Mouse (Mus musculus) heart, adult 2 months (tissue): ENCODE measurements around the gene Cpsf6. TPM values are rescaled to one million over a fixed set of nuclear protein-coding genes. Genes with fewer than 3 reads are reported as not detected.

Source experiments
- DNase-seq, 2 experiments: peaks; one replicate each; pipeline ENCODE4 v3.0.0; 2021
- H3K27ac ChIP-seq: fragments of 200-600 bp; 2 replicates; pipeline ENCODE4 v1.8.1; 2022
- H3K27me3 ChIP-seq: fragments of 200-500 bp; 2 replicates; pipeline ENCODE4 v1.6.1; 2012; ENCODE audit warnings: mild to moderate bottlenecking, low read length, inconsistent platforms, mixed read lengths; ENCODE audit not compliant: control insufficient read depth, insufficient read depth
- H3K36me3 ChIP-seq: fragments of 200-500 bp; 2 replicates; pipeline ENCODE4 v1.6.1; 2012; ENCODE audit warnings: low read length, inconsistent platforms; ENCODE audit not compliant: control insufficient read depth, insufficient read depth
- H3K4me1 ChIP-seq: fragments of 200-500 bp; 2 replicates; pipeline ENCODE4 v1.6.1; 2011; ENCODE audit warnings: low read length; ENCODE audit not compliant: control insufficient read depth, insufficient read depth
- H3K4me3 ChIP-seq: fragments of 200-600 bp; 2 replicates; pipeline ENCODE4 v1.8.1; 2022
- H3K79me2 ChIP-seq: fragments of 200-500 bp; replicated peaks from 2 replicates; pipeline ENCODE4 v1.6.1; 2012; ENCODE audit warnings: mild to moderate bottlenecking, inconsistent platforms, low read length, moderate library complexity, mixed read lengths; ENCODE audit not compliant: control insufficient read depth, insufficient read depth
- H3K9ac ChIP-seq: fragments of 200-500 bp; 2 replicates; pipeline ENCODE4 v1.6.1; 2012; ENCODE audit warnings: low read depth, mild to moderate bottlenecking, control low read depth, inconsistent platforms, low read length, mixed read lengths
- CTCF ChIP-seq: fragments of 200-600 bp; IDR thresholded peaks from 2 replicates; pipeline ENCODE4 v1.8.1; 2022; ENCODE audit warnings: antibody characterized with exemption, mild to moderate bottlenecking, moderate library complexity
- EP300 ChIP-seq: fragments of 200-500 bp; IDR thresholded peaks from 2 replicates; pipeline ENCODE4 v1.6.1; 2011; ENCODE audit warnings: low read depth, low read length, control low read depth; ENCODE audit not compliant: insufficient read depth
- POLR2A ChIP-seq: fragments of 200-500 bp; IDR thresholded peaks from 2 replicates; pipeline ENCODE4 v1.6.1; 2011; ENCODE audit warnings: mild to moderate bottlenecking, low read depth, low read length, control low read depth; ENCODE audit not compliant: insufficient read depth
- WGBS: fragments of 180-500 bp; shearing (Covaris S2); methylation state at CpG from one replicate; pipeline ENCODE4 v1.1.7; 2018; 5-methylcytosine and 5-hydroxymethylcytosine counted together
- intact Hi-C: fragments of 180-260 bp; cut with DNase I; formaldehyde crosslinking; loops from one replicate; pipeline ENCODE4 v1.15.1; 2025
- polyA plus RNA-seq: library from polyadenylated mRNA; depleted of rRNA; stranded (reverse); fragments of >200 nt; gene quantifications from 2 replicates; pipeline ENCODE4 v1.2.3, GENCODE M21; 2012
- total RNA-seq, 2 experiments: library from RNA; stranded (reverse); gene quantifications; 2 replicates each; pipeline ENCODE4 v1.2.3; 2021

Cpsf6 gene
- total and polyA plus RNA-seq, 3 experiments = 20.3 to 35.5 (median 30.9) TPM

DNA sequence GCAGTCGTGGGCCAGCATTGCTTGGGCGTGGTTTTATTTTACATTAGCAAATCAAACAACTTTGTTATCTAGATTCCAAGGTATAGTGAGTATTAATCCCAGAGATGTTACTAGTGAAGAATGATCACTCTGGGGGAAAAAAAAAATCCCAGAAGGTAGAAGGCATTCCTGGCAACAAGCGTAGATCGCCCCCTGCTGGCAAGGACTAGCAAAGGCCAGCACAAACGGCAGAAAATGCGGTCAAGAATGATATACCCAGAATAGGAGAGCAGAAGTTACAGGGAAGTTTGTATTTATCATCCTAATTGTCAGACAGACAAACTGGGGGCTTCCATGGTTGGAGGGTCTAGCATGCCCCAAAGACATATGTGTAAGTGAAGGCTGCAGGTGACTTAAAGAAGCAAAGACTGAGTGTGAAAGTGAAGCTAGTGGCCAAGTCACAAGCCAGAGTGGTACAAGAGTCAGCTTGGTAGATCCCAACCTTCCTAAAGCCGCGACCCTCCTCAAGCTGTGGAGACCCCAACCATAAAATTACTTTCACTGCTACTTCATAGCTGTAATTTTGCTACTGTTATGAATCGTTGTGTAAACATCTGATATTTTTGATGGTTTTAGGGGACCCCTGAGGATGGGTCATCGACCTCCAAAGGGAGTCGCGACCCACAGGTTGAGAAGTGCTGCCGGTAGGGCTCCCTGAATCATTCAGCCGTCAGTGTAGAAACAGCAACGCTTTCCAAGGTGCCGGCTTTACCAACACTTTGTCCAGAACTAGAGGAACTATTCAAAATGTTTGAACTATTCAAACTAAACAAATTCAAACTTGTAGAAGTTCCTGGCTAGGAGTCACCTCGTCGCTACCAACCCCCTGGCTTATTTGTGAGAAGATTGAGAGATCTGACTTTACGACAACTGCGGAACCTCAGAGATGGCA lies 22.9 kb upstream of the Cpsf6 start:
- TF ChIP-seq CTCF (peak; percentile 81), POLR2A (no peak), EP300 (no peak)
- no peak overlapping the region for H3K4me3 ChIP-seq
- H3K9ac ChIP-seq = no peak overlapping the region
- H3K27me3 ChIP-seq = no peaks in the 10 kb centered on the region
- H3K27ac ChIP-seq = no peak overlapping the region
- 74% methylated on average over 20 of the region's 20 CpGs for WGBS
- H3K4me1 ChIP-seq = peaks cover 2% of the 10 kb centered on the region
- DNase-seq = peak; percentile 19 to 49
- no peaks in the 10 kb centered on the region for H3K79me2 ChIP-seq
- intact Hi-C loops = loop anchor here (1.0 kb wide), 1 partner anchor 39 kb away; no protein-coding TSS in a partner anchor
- no peaks in the 10 kb centered on the region for H3K36me3 ChIP-seq

DNA sequence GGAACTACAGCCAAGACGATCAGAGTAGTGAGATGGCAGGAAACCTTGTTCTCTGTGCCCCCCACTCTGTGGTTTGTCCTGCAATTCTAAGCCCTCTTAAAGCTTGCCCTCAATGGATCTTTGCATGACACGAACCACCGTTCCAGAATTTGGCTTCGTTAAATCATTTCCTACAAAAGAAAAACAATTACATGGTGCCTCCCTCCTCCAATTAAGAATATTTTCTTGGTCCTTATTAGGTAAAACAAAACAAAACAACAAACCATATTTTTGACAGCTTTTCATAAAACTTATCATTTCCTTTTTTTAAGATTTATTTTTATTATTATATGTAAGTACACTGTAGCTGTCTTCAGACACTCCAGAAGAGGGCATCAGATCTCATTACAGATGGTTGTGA lies 21.5 kb upstream of the Cpsf6 start:
- H3K4me3 ChIP-seq = no peak overlapping the region
- H3K27ac ChIP-seq = no peak overlapping the region
- TF ChIP-seq CTCF (no peak), POLR2A (no peak), EP300 (no peak)
- H3K36me3 ChIP-seq = no peaks in the 10 kb centered on the region
- no peaks in the 10 kb centered on the region for H3K27me3 ChIP-seq
- H3K4me1 ChIP-seq = peaks cover 3% of the 10 kb centered on the region
- H3K9ac ChIP-seq = no peak overlapping the region
- WGBS = 82% methylated on average over 4 of the region's 4 CpGs
- H3K79me2 ChIP-seq = no peaks in the 10 kb centered on the region
- DNase-seq = no peak
- intact Hi-C loops = no loop called here

GRCm38 (mm10) chr10:117400246-117400954 lies 20.6 kb upstream of the Cpsf6 start:
- no peak overlapping the region for H3K27ac ChIP-seq
- TF ChIP-seq CTCF = no peak
- no peak for TF ChIP-seq EP300
- TF ChIP-seq POLR2A = no peak
- peaks cover 3% of the 10 kb centered on the region for H3K4me1 ChIP-seq
- DNase-seq = no peak
- no peak overlapping the region for H3K9ac ChIP-seq
- no peak overlapping the region for H3K4me3 ChIP-seq
- intact Hi-C loops = no loop called here
- H3K36me3 ChIP-seq = no peaks in the 10 kb centered on the region
- 86% methylated on average over 4 of the region's 4 CpGs for WGBS
- no peaks in the 10 kb centered on the region for H3K27me3 ChIP-seq
- no peaks in the 10 kb centered on the region for H3K79me2 ChIP-seq

DNA sequence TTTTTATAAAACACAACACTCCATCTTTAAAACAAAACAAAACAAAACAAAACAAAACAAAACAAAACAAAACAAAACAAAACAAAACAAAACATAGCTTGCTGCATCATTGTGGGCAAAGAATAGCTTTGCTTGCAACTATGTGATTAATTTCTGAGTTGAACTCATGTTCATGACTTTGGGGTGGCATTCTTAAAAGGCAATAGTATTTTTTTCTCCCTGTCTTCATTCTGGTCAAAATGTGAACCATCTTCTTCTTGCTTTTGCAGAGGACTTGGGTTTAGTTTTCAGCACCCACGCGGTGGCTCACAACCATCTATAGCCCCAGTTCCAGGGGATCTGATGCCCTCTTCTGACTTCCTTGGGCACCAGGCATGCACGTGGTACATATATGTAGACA lies 20.0 kb upstream of the Cpsf6 start:
- Histone ChIP-seq H3K9ac (no peak overlapping the region), H3K27me3 (no peaks in the 10 kb centered on the region), H3K4me3 (no peak overlapping the region), H3K27ac (no peak overlapping the region), H3K79me2 (no peaks in the 10 kb centered on the region), H3K4me1 (peaks cover 3% of the 10 kb centered on the region), H3K36me3 (no peaks in the 10 kb centered on the region)
- WGBS = 85% methylated on average over 3 of the region's 3 CpGs
- TF ChIP-seq EP300 = no peak
- TF ChIP-seq POLR2A = no peak
- no peak for TF ChIP-seq CTCF
- DNase-seq = no peak
- intact Hi-C loops = no loop called here

GRCm38 (mm10) chr10:117399196-117399595 lies 19.4 kb upstream of the Cpsf6 start:
- H3K27me3 ChIP-seq = no peaks in the 10 kb centered on the region

More at GRCm38 (mm10) chr10:117399196-117399595, 19.4 kb upstream of the Cpsf6 start:
- Histone ChIP-seq H3K79me2 (no peaks in the 10 kb centered on the region), H3K4me1 (peaks cover 3% of the 10 kb centered on the region), H3K27ac (no peak overlapping the region), H3K4me3 (no peak overlapping the region), H3K36me3 (no peaks in the 10 kb centered on the region), H3K9ac (no peak overlapping the region)
- WGBS = 83% methylated on average over 2 of the region's 2 CpGs
- intact Hi-C loops = no loop called here
- TF ChIP-seq EP300 = no peak
- TF ChIP-seq POLR2A = no peak
- TF ChIP-seq CTCF = no peak
- DNase-seq = no peak
